In the genomic region with DNA sequence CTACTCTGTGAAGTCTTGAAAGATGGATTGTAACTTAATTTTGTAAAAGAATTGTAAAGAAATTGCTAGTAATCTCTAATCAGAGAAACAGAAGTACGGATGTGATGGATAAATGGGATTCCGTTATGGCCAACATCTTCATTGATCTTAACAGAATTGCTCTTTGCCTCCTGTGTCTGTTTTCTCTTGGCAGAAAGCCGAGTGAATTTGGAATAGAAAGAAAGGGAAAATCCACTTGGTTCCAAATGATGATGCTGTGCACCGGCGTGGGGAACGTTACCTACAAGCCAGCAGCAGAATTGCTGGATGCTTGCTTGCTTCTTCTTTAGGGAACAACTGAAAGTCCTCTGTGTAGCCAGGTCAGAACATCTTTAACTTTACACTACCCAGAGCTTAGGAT, we compare ENCODE assay signal across 26 mouse cellular contexts.
"Had no signal": no experiment of that assay in that cellular context is flagged by ENCODE, and none has a peak within 500 bp of the region (broad histone marks: within the 10 kb centered on the region; RNA-seq: fewer than 3 reads in every experiment).

No protein-coding gene starts in this region.

- DNase-seq: cerebellum, adult 8-10 months; cerebellum, adult 9-10 months; cerebellum, adult 9-11 months; cerebellum, postnatal 14 days; cerebellum, postnatal 25 days; cerebellum, postnatal 36 days; embryo, embryonic 11 days; forebrain, postnatal 0 days; gastrocnemius, adult 2 months; gastrocnemius, postnatal 10 days; gastrocnemius, postnatal 14 days; gastrocnemius, postnatal 25 days; gastrocnemius, postnatal 36 days; heart, adult 11 months; heart, adult 18-20 months; heart, adult 2 months had no signal

- H3K27ac ChIP-seq: embryonic facial prominence, embryonic 12.5 days; embryonic facial prominence, embryonic 13.5 days; embryonic facial prominence, embryonic 15.5 days; forebrain, embryonic 10.5 days; forebrain, embryonic 12.5 days; forebrain, embryonic 13.5 days; forebrain, embryonic 15.5 days; gastrocnemius, adult 2 months; heart, adult 2 months had no signal

- H3K36me3 ChIP-seq: embryonic facial prominence, embryonic 12.5 days; embryonic facial prominence, embryonic 13.5 days; forebrain, embryonic 12.5 days; forebrain, embryonic 15.5 days had no signal

- H3K9ac ChIP-seq: embryonic facial prominence, embryonic 12.5 days; embryonic facial prominence, embryonic 13.5 days; embryonic facial prominence, embryonic 15.5 days; forebrain, embryonic 12.5 days; forebrain, embryonic 13.5 days; forebrain, embryonic 15.5 days; forebrain, postnatal 0 days had no signal

- H3K27me3 ChIP-seq: embryonic facial prominence, embryonic 12.5 days; embryonic facial prominence, embryonic 13.5 days; embryonic facial prominence, embryonic 15.5 days; forebrain, embryonic 12.5 days; forebrain, embryonic 13.5 days; forebrain, embryonic 15.5 days had no signal

- H3K9me3 ChIP-seq: embryonic facial prominence, embryonic 12.5 days; embryonic facial prominence, embryonic 13.5 days; embryonic facial prominence, embryonic 15.5 days; forebrain, embryonic 10.5 days; forebrain, embryonic 12.5 days; forebrain, embryonic 13.5 days; forebrain, embryonic 15.5 days had no signal

- ATAC-seq: forebrain, embryonic 13.5 days; forebrain, embryonic 14.5 days; forebrain, embryonic 15.5 days; forebrain, embryonic 16.5 days; forebrain, postnatal 0 days had no signal

- H3K4me2 ChIP-seq: embryonic facial prominence, embryonic 12.5 days; embryonic facial prominence, embryonic 13.5 days; embryonic facial prominence, embryonic 15.5 days; forebrain, embryonic 12.5 days; forebrain, embryonic 13.5 days; forebrain, embryonic 15.5 days had no signal

- H3K4me3 ChIP-seq: embryonic facial prominence, embryonic 12.5 days; embryonic facial prominence, embryonic 13.5 days; embryonic facial prominence, embryonic 15.5 days; erythroblast, embryonic 14.5 days; forebrain, embryonic 10.5 days; forebrain, embryonic 12.5 days; forebrain, embryonic 13.5 days; forebrain, embryonic 15.5 days; gastrocnemius, adult 2 months; heart, adult 2 months had no signal
